Mouse (Mus musculus) ES-E14 (cell line): ENCODE measurements around the gene Itga9. TPM values are rescaled to one million over a fixed set of nuclear protein-coding genes. Genes with fewer than 3 reads are reported as not detected.
A peak's percentile ranks its signal among the peaks of the same experiment; 100 is the strongest.

Experiments used
- DNase-seq: peaks from one replicate; pipeline ENCODE4 v3.0.0-alpha.2; 2013; ENCODE audit warnings: low read depth, low spot score
- H3K27ac ChIP-seq: 2 replicates; pipeline ENCODE4 v1.5.1; 2012; ENCODE audit warnings: low read depth, mild to moderate bottlenecking, low read length, moderate library complexity, mixed read lengths; ENCODE audit not compliant: poor library complexity, insufficient read depth, severe bottlenecking
- H3K36me3 ChIP-seq: 2 replicates; pipeline ENCODE4 v1.6.1; 2012; ENCODE audit warnings: mild to moderate bottlenecking, low read length, moderate library complexity, mixed read lengths; ENCODE audit not compliant: control insufficient read depth, poor library complexity, insufficient read depth, severe bottlenecking
- H3K4me1 ChIP-seq, 2 experiments: fragments of 150-350 bp in 1 of 2; sonication (generic) in 1 of 2; 2 replicates each; pipeline ENCODE4 v1.6.1; 2012; ENCODE audit warnings: low read length in 2 of 2, mild to moderate bottlenecking in 1 of 2, mixed read lengths in 1 of 2; ENCODE audit not compliant: control insufficient read depth in 2 of 2, insufficient read depth in 2 of 2, poor library complexity in 1 of 2
- H3K4me3 ChIP-seq, 2 experiments: fragments of 150-350 bp in 1 of 2; sonication (generic) in 1 of 2; 2 replicates each; pipeline ENCODE4 v1.5.1; 2012; ENCODE audit warnings: low read length in 2 of 2, low read depth in 1 of 2, mild to moderate bottlenecking in 1 of 2, mixed read lengths in 1 of 2; ENCODE audit not compliant: insufficient read depth in 1 of 2, poor library complexity in 1 of 2, severe bottlenecking in 1 of 2
- H3K9ac ChIP-seq: 2 replicates; pipeline ENCODE4 v1.6.1; 2012; ENCODE audit warnings: low read depth, mild to moderate bottlenecking, low read length, mixed read lengths; ENCODE audit not compliant: poor library complexity, insufficient read depth, severe bottlenecking
- H3K9me3 ChIP-seq: fragments of 150-350 bp; sonication (generic); 2 replicates; pipeline ENCODE4 v1.6.1; 2012; ENCODE audit warnings: low read depth, mild to moderate bottlenecking, low read length; ENCODE audit not compliant: control insufficient read depth, insufficient read depth
- CHD2 ChIP-seq: IDR thresholded peaks from 2 replicates; pipeline ENCODE4 v1.6.1; 2014; ENCODE audit warnings: mild to moderate bottlenecking, low read depth, low read length, inconsistent platforms
- HCFC1 ChIP-seq: IDR thresholded peaks from 2 replicates; pipeline ENCODE4 v1.6.1; 2012; ENCODE audit warnings: low read length, inconsistent platforms, borderline replicate concordance; ENCODE audit not compliant: insufficient read depth
- MAFK ChIP-seq: IDR thresholded peaks from 2 replicates; pipeline ENCODE4 v1.6.1; 2014; ENCODE audit warnings: mild to moderate bottlenecking, low read depth, low read length, inconsistent platforms; ENCODE audit not compliant: insufficient read depth
- ZC3H11A ChIP-seq: IDR thresholded peaks from 2 replicates; pipeline ENCODE4 v1.6.1; 2012; ENCODE audit warnings: low read depth, mild to moderate bottlenecking, inconsistent platforms, low read length, borderline replicate concordance
- ZNF384 ChIP-seq: IDR thresholded peaks from 2 replicates; pipeline ENCODE4 v1.6.1; 2012; ENCODE audit warnings: low read depth, low read length, inconsistent platforms
- in situ Hi-C, 2 experiments: fragments of 600-800 bp; cut with MboI; formaldehyde crosslinking; loops; one replicate each; pipeline ENCODE4 v1.15.1; 2025; ENCODE audit warnings: low sequenced_read_pairs in 2 of 2, inconsistent platforms in 1 of 2; ENCODE audit not compliant: unreplicated experiment in 2 of 2
- total RNA-seq: library from RNA; depleted of rRNA; stranded (reverse); fragments of 300-350 nt; gene quantifications from 2 replicates; pipeline ENCODE4 v1.2.3, GENCODE M21; 2012

The Itga9 gene
- total RNA-seq, 1 experiment, result 19.7 TPM

DNA sequence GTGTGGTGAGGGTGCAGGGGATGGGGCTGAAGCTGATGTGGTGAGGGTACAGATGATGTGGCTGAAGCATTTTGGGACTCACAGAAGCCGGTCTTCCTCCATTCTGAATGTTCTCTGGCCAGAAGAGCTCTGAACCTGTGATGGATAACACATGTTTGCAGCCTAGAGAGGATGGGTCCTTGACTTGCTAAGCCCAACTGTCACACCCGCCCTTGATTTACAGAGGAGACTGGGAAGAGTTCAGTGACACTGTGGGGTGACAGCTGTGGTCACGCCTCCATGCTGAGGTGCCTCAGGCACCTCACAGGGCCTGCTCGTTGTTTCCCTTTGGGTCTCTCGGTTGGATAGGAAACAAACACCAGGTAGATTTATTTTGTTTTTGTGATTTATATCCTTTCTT lies 238.5 kb downstream of the Itga9 start:
- no peak for TF ChIP-seq CHD2
- TF ChIP-seq HCFC1, result no peak
- no peak for TF ChIP-seq ZC3H11A
- TF ChIP-seq ZNF384, result no peak
- no peak for TF ChIP-seq MAFK
- in situ Hi-C loops, result no loop called here
- peaks cover 2% of the 10 kb centered on the region; the same call in 1 of the 2 replicates for H3K36me3 ChIP-seq
- H3K4me3 ChIP-seq, result no peak overlapping the region
- no peak overlapping the region for H3K9ac ChIP-seq
- no peak overlapping the region for H3K27ac ChIP-seq
- DNase-seq, result no peak
- H3K9me3 ChIP-seq, result no peaks in the 10 kb centered on the region
- H3K4me1 ChIP-seq, result no peaks in the 10 kb centered on the region

- Histone ChIP-seq H3K4me1 (no peaks in the 10 kb centered on the region), H3K27ac (no peak overlapping the region), H3K36me3 (no peaks in the 10 kb centered on the region), H3K9ac (no peak overlapping the region), H3K4me3 (no peak overlapping the region), H3K9me3 (no peaks in the 10 kb centered on the region)
- DNase-seq, result no peak
- TF ChIP-seq ZC3H11A, result no peak
- no peak for TF ChIP-seq ZNF384
- no peak for TF ChIP-seq HCFC1
- TF ChIP-seq MAFK, result no peak
- no peak for TF ChIP-seq CHD2
- in situ Hi-C loops, result no loop called here
Measured at GRCm38 (mm10) chr9:118846766-118847165, 240.3 kb downstream of the Itga9 start.

DNA sequence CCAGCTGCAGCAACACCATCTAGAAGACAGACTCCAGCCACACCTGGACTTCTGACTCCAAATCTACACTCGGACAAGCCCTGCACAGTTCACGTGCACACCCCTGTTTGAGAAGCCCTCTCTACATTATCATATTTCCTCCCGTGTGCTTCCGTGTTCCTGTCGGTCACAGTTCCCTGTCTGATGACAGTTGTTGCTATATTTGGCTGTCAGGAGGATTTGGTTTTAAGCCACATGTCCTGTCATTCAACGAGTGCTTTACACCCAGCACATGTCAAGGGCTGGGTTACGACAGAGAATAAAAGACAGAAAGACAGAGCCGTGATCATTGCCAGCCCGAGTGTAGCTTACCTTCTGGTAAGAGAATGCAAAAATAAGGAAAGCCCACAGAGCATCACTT lies 250.2 kb downstream of the Itga9 start:
- no peak overlapping the region for H3K4me3 ChIP-seq
- H3K36me3 ChIP-seq, result peaks cover 5% of the 10 kb centered on the region; the same call in 1 of the 2 replicates
- H3K27ac ChIP-seq, result no peak overlapping the region
- H3K9me3 ChIP-seq, result no peaks in the 10 kb centered on the region
- in situ Hi-C loops, result no loop called here
- DNase-seq, result no peak
- TF ChIP-seq HCFC1 (no peak), ZNF384 (no peak), CHD2 (no peak), MAFK (no peak), ZC3H11A (no peak)
- H3K4me1 ChIP-seq, result peaks cover 16% of the 10 kb centered on the region in 2 experiments
- no peak overlapping the region for H3K9ac ChIP-seq

DNA sequence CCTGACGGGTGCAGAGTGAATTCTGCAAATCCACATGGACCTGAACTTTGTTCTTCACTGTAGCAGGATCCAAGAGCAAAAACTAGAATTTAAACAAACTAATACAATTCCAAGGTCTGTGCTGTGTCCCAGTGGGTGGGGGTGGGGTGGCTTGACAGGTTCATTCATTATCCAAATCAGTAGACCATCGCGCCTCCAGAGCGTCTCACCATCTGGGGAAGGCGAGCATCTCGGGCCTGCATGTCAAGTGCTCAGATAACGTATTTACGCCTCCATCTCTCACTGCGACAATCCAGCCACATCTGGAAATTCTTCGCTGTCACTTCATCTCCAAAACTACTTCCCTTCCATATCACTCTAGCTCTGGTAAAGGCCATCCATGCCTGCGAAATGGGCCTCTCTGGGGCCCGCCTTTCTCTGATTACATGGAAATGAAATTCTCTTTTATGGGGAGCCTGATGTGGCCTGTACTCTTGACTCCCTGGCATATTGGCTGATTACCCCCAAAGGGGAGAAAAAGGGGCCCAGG lies 254.2 kb downstream of the Itga9 start:
- in situ Hi-C loops, result no loop called here
- Histone ChIP-seq H3K4me1 (peaks cover 27 to 36% of the 10 kb centered on the region in 2 experiments), H3K9ac (no peak overlapping the region), H3K27ac (no peak overlapping the region), H3K9me3 (no peaks in the 10 kb centered on the region), H3K4me3 (no peak overlapping the region), H3K36me3 (peaks cover 4% of the 10 kb centered on the region; the same call in 1 of the 2 replicates)
- TF ChIP-seq CHD2 (no peak), ZNF384 (no peak), HCFC1 (no peak), ZC3H11A (no peak), MAFK (no peak)
- DNase-seq, result no peak

DNA sequence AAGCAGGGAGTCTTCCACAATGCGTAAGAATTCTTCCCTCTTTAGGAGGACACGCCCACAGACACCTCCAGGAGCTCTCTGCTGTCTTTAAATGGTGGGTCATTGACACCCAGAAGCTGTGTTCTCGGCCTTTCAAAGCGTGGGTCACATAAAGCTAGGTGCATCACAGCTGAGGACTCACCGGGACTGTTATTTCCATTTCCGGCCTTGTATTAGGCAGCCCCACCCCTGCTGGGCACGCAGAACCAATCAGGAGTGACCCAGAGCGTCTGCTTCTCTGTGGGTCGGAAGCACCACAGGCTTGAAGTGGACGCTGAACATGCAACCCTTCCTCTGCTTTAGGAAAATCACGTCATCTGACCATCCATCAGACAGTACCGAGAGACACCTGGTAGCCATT lies 255.7 kb downstream of the Itga9 start:
- H3K9ac ChIP-seq, result no peak overlapping the region
- DNase-seq, result no peak
- TF ChIP-seq HCFC1, result no peak
- TF ChIP-seq ZC3H11A, result no peak
- no peak for TF ChIP-seq MAFK
- no peak for TF ChIP-seq CHD2
- TF ChIP-seq ZNF384, result no peak
- H3K9me3 ChIP-seq, result no peaks in the 10 kb centered on the region
- peak overlapping the region; percentile 5 to 47; a peak in 3 of 4 replicates for H3K4me3 ChIP-seq
- H3K4me1 ChIP-seq, result peaks cover 27 to 36% of the 10 kb centered on the region in 2 experiments
- H3K36me3 ChIP-seq, result no peaks in the 10 kb centered on the region; the same call in 1 of the 2 replicates
- peak overlapping the region; percentile 70; the same call in 1 of the 2 replicates for H3K27ac ChIP-seq
- in situ Hi-C loops, result no loop called here
